Mouse (Mus musculus): ENCODE measurements around the gene Nup210l.

GRCm38 (mm10) chr3:90250791-90251190, 146.9 kb downstream of the Nup210l start:
- TF ChIP-seq CTCF (IDR thresholded peaks at IDR 0.05; ENCODE audit: extremely low read depth, insufficient read depth, low read length) (no peak), POLR2A (IDR thresholded peaks at IDR 0.05; ENCODE audit: extremely low read depth, insufficient read depth, low read length) (no peak)

Data from cortical plate, adult 2 months (tissue).